Mouse (Mus musculus) kidney, adult 2 months (tissue): ENCODE results near the gene Hbq1a.

ENCODE experiments used
- CTCF ChIP-seq: fragments of 200-500 bp; conservative IDR thresholded peaks from 2 replicates; pipeline ENCODE4 v1.5.1; 2011; ENCODE audit warnings: low read depth, mild to moderate bottlenecking, control low read depth, low read length, moderate library complexity, mixed read lengths; ENCODE audit not compliant: insufficient read depth, insufficient read length
- POLR2A ChIP-seq: fragments of 200-500 bp; IDR thresholded peaks from one replicate; pipeline ENCODE4 v1.6.1; 2011; ENCODE audit warnings: low read depth, low read length, control low read depth

DNA sequence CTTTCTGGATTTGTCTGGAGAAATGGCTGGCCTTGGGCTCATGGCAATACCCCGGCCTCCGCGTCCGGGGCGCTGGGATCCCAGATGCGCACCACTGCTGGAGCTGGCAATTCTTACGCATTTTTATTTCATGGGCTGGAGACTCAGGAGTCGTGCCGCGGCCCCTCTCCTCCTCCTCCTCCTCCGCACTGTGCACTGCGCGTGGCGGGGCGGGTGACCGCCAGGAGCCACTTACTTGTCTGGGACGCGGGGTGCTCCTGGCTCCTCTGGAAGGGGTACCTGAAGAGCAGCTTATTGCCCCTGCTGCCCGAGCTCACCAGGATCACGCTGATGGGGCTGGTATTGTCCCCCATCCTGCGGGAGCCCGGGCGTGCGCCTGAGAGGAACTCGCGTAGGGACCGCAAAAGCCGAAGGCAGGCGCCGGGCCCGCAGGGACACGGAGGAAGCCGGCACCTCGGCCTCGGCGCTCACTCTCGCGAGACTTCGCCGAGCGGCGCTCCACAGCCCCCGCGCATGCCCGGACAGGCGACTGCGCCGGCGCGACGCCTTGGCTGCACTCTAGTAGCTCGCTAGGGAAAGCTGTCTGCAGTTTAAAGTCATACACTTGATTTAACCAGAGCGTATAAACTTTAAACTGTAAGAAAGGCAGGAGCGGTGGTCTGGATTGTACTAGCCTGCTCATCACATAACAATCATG, 32.5 kb upstream of the Hbq1a start, which contains the start of gene Nprl3:
- TF ChIP-seq POLR2A: peak; percentile 76
- TF ChIP-seq CTCF: no peak
